Mouse (Mus musculus) kidney, embryonic 16.5 days (tissue): ENCODE data around the gene Rcsd1. TPM values are rescaled to one million over a fixed set of nuclear protein-coding genes. Genes with fewer than 3 reads are reported as not detected.

Experiments used
- ATAC-seq: fragments of 200-750 bp; cut with Nextera tagmentation; 2 replicates; pipeline ENCODE4 v1.8.0; 2017; ENCODE audit warnings: moderate TSS enrichment; ENCODE audit not compliant: low FRiP score, low TSS enrichment
- H3K27ac ChIP-seq: fragments of 300-500 bp; sonication (generic); 2 replicates; pipeline ENCODE4 v1.5.1; 2014; ENCODE audit warnings: low read length
- H3K27me3 ChIP-seq: fragments of 300-500 bp; sonication (generic); 2 replicates; pipeline ENCODE4 v1.6.1; 2014; ENCODE audit warnings: low read length, control low read depth, mixed read lengths; ENCODE audit not compliant: insufficient read depth
- H3K36me3 ChIP-seq: fragments of 300-500 bp; sonication (generic); 2 replicates; pipeline ENCODE4 v1.6.1; 2014; ENCODE audit warnings: low read length, control low read depth, mixed read lengths; ENCODE audit not compliant: insufficient read depth
- H3K4me1 ChIP-seq: fragments of 300-500 bp; sonication (generic); 2 replicates; pipeline ENCODE4 v1.6.1; 2014; ENCODE audit warnings: low read length, control low read depth, mixed read lengths; ENCODE audit not compliant: insufficient read depth
- H3K4me2 ChIP-seq: fragments of 300-500 bp; sonication (generic); replicated peaks from 2 replicates; pipeline ENCODE4 v1.6.1; 2014; ENCODE audit warnings: low read depth, low read length
- H3K4me3 ChIP-seq: fragments of 300-500 bp; sonication (generic); 2 replicates; pipeline ENCODE4 v1.5.1; 2014; ENCODE audit warnings: mild to moderate bottlenecking, low read length
- H3K9ac ChIP-seq: fragments of 300-500 bp; sonication (generic); replicated peaks from 2 replicates; pipeline ENCODE4 v1.6.1; 2014; ENCODE audit warnings: low read length
- H3K9me3 ChIP-seq: fragments of 300-500 bp; sonication (generic); 2 replicates; pipeline ENCODE4 v1.6.1; 2016; ENCODE audit warnings: low read length, control low read depth
- WGBS: fragments of 180-500 bp; shearing (Covaris S2); extraction: QIAGEN DNeasy Blood & Tissue Kit; methylation state at CpG from one replicate; pipeline ENCODE4 v1.1.7; 2014; 5-methylcytosine and 5-hydroxymethylcytosine counted together
- polyA plus RNA-seq: library from polyadenylated mRNA; unstranded; fragments of >200 nt; fragmentation: Nextera tagmentation; extraction: Ambion mirVana; gene quantifications from 2 replicates; pipeline ENCODE4 v1.2.1, GENCODE M21; 2015

Gene Rcsd1
- polyA plus RNA-seq, 1 experiment from 2014 or later = 54.9 TPM

- H3K4me2 ChIP-seq = no peak overlapping the region
- peak overlapping the region; percentile 55; the same call in 1 of the 2 replicates for H3K27ac ChIP-seq
- no peak overlapping the region for H3K4me3 ChIP-seq
- WGBS = 48% methylated on average over 5 of the region's 5 CpGs
- no peaks in the 10 kb centered on the region for H3K27me3 ChIP-seq
- peak; percentile 37; the same call in 1 of the 2 replicates for ATAC-seq
- H3K4me1 ChIP-seq = peaks cover 16% of the 10 kb centered on the region
- H3K9me3 ChIP-seq = no peaks in the 10 kb centered on the region
- H3K36me3 ChIP-seq = peaks cover 35% of the 10 kb centered on the region
- H3K9ac ChIP-seq = no peak overlapping the region
Observed at GRCm38 (mm10) chr1:165658602-165659001, 51.0 kb downstream of the Rcsd1 start.

- Histone ChIP-seq H3K4me3 (no peak overlapping the region), H3K9me3 (no peaks in the 10 kb centered on the region), H3K36me3 (peaks cover 35% of the 10 kb centered on the region), H3K9ac (peak overlapping the region; percentile 32), H3K4me2 (no peak overlapping the region), H3K27ac (peak overlapping the region; percentile 27; the same call in 1 of the 2 replicates), H3K4me1 (0 out of 2 replicates have a peak, but pooled peaks cover 11% of the 10 kb centered on the region), H3K27me3 (no peaks in the 10 kb centered on the region)
- WGBS = 73% methylated on average over 14 of the region's 14 CpGs
- ATAC-seq = no peak
Observed at GRCm38 (mm10) chr1:165655482-165655881, 54.1 kb downstream of the Rcsd1 start.

DNA sequence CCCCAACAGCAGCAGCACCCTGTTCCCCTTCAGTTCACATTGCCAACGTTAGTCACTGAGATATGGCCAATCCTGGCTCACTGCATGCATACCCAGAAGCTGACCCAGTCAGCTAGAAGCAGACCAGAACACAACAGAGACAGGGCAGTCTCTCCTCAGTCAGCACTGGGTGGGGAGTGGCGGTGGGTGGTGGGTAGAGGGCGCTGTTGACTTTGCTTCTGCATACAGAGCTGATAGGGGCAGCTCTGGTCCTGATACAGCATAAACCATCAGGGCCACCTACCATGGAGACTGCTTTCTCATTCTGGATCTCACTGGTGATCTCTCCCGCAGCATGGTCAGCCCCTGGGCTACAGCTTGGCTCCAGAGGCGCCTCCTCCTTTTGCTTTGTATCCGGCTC is 54.5 kb downstream of the Rcsd1 start:
- WGBS = 77% methylated on average over 6 of the region's 6 CpGs
- ATAC-seq = no peak

GRCm38 (mm10) chr1:165653126-165653885 is 56.3 kb downstream of the Rcsd1 start:
- Histone ChIP-seq H3K27ac (peak overlapping the region; percentile 20; the same call in 1 of the 2 replicates), H3K9ac (no peak overlapping the region), H3K36me3 (peaks cover 46% of the 10 kb centered on the region), H3K4me1 (0 out of 2 replicates have a peak, but pooled peaks cover 11% of the 10 kb centered on the region), H3K4me2 (no peak overlapping the region), H3K27me3 (no peaks in the 10 kb centered on the region), H3K4me3 (no peak overlapping the region), H3K9me3 (no peaks in the 10 kb centered on the region)
- ATAC-seq = peak; percentile 64
- WGBS = 77% methylated on average over 14 of the region's 14 CpGs

More for the DNA sequence above, 54.5 kb downstream of the Rcsd1 start:
- Histone ChIP-seq H3K36me3 (peaks cover 39% of the 10 kb centered on the region), H3K4me1 (0 out of 2 replicates have a peak, but pooled peaks cover 11% of the 10 kb centered on the region), H3K27ac (peak overlapping the region; percentile 27; the same call in 1 of the 2 replicates), H3K4me2 (no peak overlapping the region), H3K4me3 (no peak overlapping the region), H3K9ac (no peak overlapping the region), H3K27me3 (no peaks in the 10 kb centered on the region), H3K9me3 (no peaks in the 10 kb centered on the region)

- H3K9ac ChIP-seq = no peak overlapping the region
- H3K4me2 ChIP-seq = no peak overlapping the region
- H3K4me3 ChIP-seq = no peak overlapping the region
- ATAC-seq = no peak
- H3K27ac ChIP-seq = 0 out of 2 replicates have a peak overlapping the region, but pooled peaks have one; percentile 16
- H3K9me3 ChIP-seq = no peaks in the 10 kb centered on the region
- 0 out of 2 replicates have a peak, but pooled peaks cover 11% of the 10 kb centered on the region for H3K4me1 ChIP-seq
- H3K27me3 ChIP-seq = no peaks in the 10 kb centered on the region
- WGBS = 72% methylated on average over 2 of the region's 2 CpGs
- peaks cover 38% of the 10 kb centered on the region for H3K36me3 ChIP-seq
Observed at GRCm38 (mm10) chr1:165652507-165652906, 57.0 kb downstream of the Rcsd1 start.

GRCm38 (mm10) chr1:165651158-165651557 is 58.4 kb downstream of the Rcsd1 start:
- Histone ChIP-seq H3K27ac (no peak overlapping the region), H3K27me3 (no peaks in the 10 kb centered on the region), H3K9ac (no peak overlapping the region), H3K9me3 (no peaks in the 10 kb centered on the region), H3K4me1 (0 out of 2 replicates have a peak, but pooled peaks cover 11% of the 10 kb centered on the region), H3K4me2 (no peak overlapping the region), H3K36me3 (peaks cover 28% of the 10 kb centered on the region), H3K4me3 (no peak overlapping the region)
- no peak for ATAC-seq
- WGBS = 65% methylated on average over 5 of the region's 5 CpGs

GRCm38 (mm10) chr1:165645102-165645501 is 64.5 kb downstream of the Rcsd1 start:
- peaks cover 10% of the 10 kb centered on the region for H3K36me3 ChIP-seq
- no peak overlapping the region for H3K4me3 ChIP-seq
- no peaks in the 10 kb centered on the region for H3K27me3 ChIP-seq
- 80% methylated on average over 4 of the region's 4 CpGs for WGBS
- ATAC-seq = no peak
- H3K9me3 ChIP-seq = no peaks in the 10 kb centered on the region
- H3K9ac ChIP-seq = no peak overlapping the region
- no peak overlapping the region for H3K4me2 ChIP-seq
- no peak overlapping the region for H3K27ac ChIP-seq
- no peaks in the 10 kb centered on the region for H3K4me1 ChIP-seq

GRCm38 (mm10) chr1:165643735-165644134 is 65.8 kb downstream of the Rcsd1 start:
- no peaks in the 10 kb centered on the region for H3K4me1 ChIP-seq
- no peak overlapping the region for H3K27ac ChIP-seq
- H3K4me3 ChIP-seq = no peak overlapping the region
- H3K9ac ChIP-seq = no peak overlapping the region
- no peak overlapping the region for H3K4me2 ChIP-seq
- no peaks in the 10 kb centered on the region for H3K27me3 ChIP-seq
- 67% methylated on average over 5 of the region's 5 CpGs for WGBS
- ATAC-seq = no peak
- no peaks in the 10 kb centered on the region for H3K9me3 ChIP-seq
- no peaks in the 10 kb centered on the region for H3K36me3 ChIP-seq

- ATAC-seq = peak; percentile 80
- H3K4me1 ChIP-seq = no peaks in the 10 kb centered on the region
- H3K36me3 ChIP-seq = no peaks in the 10 kb centered on the region
- H3K4me3 ChIP-seq = peak overlapping the region; percentile 92
- peak overlapping the region; percentile 95 for H3K9ac ChIP-seq
- peak overlapping the region; percentile 76 for H3K4me2 ChIP-seq
- peak overlapping the region; percentile 97 for H3K27ac ChIP-seq
- WGBS = under 1% methylated on average over 16 of the region's 16 CpGs
- no peaks in the 10 kb centered on the region for H3K9me3 ChIP-seq
- H3K27me3 ChIP-seq = no peaks in the 10 kb centered on the region
Observed at GRCm38 (mm10) chr1:165642780-165643311, 66.7 kb downstream of the Rcsd1 start.
